Mouse (Mus musculus) frontal cortex, postnatal 36 days (tissue): Measurements from ENCODE around the gene Dgcr6.

Source experiments
- DNase-seq, 2 experiments: peaks; one replicate each; pipeline ENCODE4 v3.0.0; 2022; ENCODE audit warnings: low spot score in 2 of 2

Gene Dgcr6

DNA sequence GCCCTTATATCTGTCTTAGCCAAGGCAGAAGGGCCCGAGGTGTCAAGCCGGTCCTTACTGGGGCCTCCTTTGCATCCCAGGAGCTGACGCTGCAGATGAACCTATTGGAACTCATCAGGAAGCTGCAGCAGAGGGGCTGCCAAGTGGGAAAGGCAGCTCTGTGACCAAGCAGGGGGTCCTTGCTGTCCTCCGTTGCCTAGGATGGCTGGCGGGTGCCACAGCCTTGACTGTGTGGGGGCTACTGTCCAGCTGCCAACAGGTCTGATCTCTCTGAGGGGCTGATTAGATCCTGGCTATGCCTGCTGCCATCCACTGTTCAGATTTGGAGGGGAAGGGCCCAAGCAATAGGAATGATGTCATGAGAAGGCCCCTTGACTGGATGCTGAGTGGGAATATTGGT, 18.1 kb downstream of the Dgcr6 start:
- DNase-seq = no peak

DNA sequence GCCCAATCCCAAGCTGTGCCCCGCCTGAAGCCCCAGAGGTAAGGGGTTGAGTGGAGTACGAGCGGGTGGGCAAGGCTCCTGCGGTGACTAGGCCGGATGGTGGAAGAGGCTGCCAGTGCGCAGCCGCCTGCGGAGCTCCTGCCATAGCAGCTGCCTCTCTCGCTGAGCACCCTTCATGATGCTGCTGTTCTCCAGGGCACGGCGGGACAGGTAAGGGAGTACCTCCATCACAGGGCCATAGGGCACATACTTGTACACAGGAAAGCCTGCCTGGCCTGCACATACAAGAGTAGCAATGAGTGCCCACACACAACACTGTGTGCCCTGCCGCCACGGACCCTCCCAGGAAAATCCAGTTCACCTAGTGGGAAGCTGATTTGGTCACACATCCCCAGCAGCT, 19.4 kb downstream of the Dgcr6 start:
- DNase-seq = no peak

- DNase-seq = no peak
These were observed 20.8 kb downstream of the Dgcr6 start for GRCm38 (mm10) chr16:18073259-18073962.

GRCm38 (mm10) chr16:18074611-18075010, 22.0 kb downstream of the Dgcr6 start:
- DNase-seq = no peak

DNA sequence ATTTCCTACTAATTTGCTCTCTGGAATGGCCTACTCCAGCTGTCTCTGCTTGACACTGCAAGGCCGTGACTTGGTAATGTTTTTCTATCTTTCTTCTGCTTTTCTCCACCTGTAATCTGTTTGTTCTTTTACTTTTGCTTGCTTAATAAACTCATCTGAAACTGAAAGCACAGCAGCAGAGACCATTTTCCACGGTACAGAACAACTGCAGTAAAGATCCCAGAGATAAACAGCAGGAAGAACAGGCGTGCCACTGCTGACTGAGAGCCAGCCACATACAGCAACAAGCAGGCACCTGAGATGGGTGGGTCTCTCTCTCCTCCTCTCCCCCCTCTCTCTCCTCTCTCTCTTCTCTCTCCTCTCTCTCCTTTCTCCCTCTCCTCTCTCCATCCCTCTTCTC, 22.5 kb downstream of the Dgcr6 start:
- DNase-seq = no peak

DNA sequence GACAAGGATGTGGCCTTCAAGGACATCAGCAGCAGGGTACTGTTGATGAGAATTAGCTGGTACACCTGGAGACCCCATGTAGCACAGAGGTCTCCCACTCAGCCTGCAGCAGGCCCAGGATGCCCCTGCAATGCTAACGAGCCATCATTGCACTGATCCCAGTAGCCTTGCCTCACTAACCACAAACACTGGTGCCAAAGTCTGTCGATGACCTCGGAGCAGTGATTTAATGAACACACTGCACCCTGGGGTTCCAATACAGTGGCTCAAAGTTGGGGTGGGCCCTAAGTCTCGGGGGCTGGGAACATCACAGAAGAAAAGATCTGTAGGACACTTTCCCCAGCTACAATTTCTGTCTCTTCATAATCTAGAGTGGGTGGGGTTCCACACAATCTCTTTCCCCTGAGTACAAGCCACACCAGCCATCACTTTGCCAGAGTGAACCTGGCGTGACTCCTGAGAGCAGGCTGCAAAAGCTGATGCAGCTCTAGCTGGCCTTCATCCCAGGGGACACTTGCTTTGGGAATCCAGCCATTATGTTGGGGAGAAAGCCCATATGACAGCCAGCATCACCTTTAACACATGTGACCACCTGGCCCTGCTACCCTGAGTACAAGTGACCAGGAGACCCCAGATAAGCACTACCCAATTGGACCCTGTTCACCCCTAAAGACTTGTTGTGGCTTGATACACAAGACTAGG, 25.8 kb downstream of the Dgcr6 start:
- no peak for DNase-seq

DNA sequence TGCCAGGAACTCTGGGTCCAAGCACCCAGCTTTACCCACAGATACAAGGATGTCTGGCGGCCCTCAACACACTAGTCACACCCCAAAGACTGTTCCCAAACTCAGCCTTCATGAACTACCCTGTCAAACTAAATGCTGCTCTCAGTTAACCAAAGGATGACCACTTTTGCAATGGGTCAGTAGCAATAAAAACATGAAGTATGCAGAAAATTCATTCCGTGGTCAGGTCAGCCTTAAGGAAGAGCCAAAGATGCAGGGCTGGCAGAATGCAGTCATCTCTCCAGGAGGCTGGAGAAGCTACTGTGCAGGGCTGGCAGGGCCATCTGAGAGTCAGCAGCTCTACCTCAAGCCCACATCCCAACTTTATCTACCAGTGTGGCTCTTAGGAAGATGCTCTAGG, 26.6 kb downstream of the Dgcr6 start:
- no peak for DNase-seq

GRCm38 (mm10) chr16:18080171-18080570, 27.5 kb downstream of the Dgcr6 start:
- DNase-seq = no peak

DNA sequence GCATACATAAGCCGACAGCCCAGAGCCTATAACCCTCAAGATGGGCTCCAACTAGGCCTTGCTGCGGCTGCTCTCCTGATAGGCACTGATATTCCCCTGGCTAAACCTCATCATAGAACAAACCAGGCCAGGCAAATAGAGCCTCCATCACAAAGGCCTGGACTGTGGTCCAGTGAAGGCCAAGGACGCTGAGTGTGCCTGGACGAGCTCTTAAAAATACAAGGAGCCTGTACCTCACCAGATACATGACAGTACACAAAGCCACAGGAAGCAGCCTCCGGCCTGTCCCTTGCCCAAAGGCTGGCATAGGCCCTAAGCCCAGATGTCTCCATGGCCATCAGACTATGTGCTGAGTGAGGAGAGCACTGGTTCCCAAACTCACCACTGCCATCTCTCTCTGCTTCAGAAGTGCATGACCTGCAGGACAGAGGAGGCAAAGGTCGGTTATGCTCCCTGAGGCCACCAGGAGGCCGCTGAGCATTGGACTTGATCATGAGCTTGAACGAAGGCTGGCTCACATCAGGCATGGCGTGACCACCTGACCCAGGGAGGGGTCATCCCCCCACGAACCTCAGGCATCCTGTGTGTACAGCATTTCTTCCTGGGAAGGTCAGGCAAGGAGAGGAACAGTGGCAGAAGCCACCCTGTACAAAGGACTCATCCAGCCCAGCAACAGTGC, 28.6 kb downstream of the Dgcr6 start:
- DNase-seq = no peak

DNA sequence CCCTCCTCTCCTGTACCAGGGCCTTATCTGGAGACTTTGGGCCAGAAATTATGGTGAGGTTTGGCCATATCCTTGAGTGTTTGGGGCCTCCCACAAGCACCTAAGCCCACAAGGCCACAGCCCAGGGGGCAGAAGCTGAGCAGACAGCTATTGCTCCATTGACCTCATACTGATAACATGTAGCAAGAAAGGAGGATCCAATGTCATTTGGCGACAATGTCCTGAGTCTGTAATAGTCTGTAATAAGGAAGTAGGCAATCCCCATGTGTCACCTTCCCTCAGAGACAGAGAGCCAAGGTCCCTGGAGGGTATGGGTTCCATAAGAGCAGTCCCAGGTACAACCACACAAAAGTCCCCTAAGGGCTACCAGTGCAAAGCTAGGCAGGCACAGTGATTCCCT, 29.6 kb downstream of the Dgcr6 start:
- DNase-seq = no peak

GRCm38 (mm10) chr16:18083231-18083951, 30.7 kb downstream of the Dgcr6 start:
- DNase-seq = peak; percentile 44 to 62

GRCm38 (mm10) chr16:18084262-18084661, 31.6 kb downstream of the Dgcr6 start:
- DNase-seq = no peak

- DNase-seq = peak in 1 of 2 experiments; percentile 40
These were observed 34.4 kb downstream of the Dgcr6 start for GRCm38 (mm10) chr16:18087101-18087500.

GRCm38 (mm10) chr16:18096348-18096747, 43.7 kb downstream of the Dgcr6 start:
- DNase-seq = no peak

DNA sequence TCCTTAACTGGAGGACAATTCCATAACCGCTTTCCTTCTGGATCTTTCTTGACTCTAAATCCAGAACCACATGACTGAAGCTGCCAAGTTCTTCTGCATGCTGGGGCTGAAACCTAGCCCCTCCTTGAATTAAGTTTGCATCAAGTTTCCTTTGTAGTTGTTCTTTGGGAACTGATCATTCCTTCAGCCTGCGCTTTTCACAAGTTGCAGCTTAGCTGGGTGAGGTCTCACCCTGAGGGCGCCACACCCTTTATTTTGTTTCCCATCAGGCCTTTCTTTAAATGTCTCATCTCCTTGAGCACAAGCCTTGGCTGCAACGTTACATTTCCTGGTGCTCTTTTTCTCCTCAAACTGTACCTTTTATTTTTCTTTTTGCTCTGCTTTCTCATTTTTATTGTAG, 50.2 kb downstream of the Dgcr6 start:
- DNase-seq = no peak

- no peak for DNase-seq
These were observed 50.7 kb downstream of the Dgcr6 start for GRCm38 (mm10) chr16:18103366-18103765.

- DNase-seq = no peak
These were observed 51.1 kb downstream of the Dgcr6 start for GRCm38 (mm10) chr16:18103808-18104207.

- DNase-seq = peak; percentile 68 to 84
These were observed 55.7 kb downstream of the Dgcr6 start for GRCm38 (mm10) chr16:18108221-18108966.

GRCm38 (mm10) chr16:18111042-18111441, 58.4 kb downstream of the Dgcr6 start:
- no peak for DNase-seq

DNA sequence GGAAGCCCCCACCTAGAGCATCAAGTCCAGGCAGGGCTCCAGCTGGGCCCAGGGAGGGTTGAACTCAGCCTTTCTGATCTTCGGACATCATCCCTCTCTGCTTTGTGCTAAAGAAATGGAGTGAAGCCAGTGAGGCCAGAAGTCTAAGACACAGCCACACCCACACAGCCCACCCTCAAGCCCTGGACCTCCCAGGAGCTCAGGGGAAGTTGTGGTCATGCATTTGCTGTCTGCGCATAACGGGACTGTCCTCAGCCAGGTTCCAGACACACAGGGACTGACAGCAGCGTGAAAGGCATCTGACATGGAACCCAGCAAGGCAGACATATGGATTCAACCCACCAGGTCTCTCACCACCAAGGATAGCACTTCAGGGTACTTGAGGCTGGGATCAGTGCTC, 63.8 kb downstream of the Dgcr6 start:
- no peak for DNase-seq

DNA sequence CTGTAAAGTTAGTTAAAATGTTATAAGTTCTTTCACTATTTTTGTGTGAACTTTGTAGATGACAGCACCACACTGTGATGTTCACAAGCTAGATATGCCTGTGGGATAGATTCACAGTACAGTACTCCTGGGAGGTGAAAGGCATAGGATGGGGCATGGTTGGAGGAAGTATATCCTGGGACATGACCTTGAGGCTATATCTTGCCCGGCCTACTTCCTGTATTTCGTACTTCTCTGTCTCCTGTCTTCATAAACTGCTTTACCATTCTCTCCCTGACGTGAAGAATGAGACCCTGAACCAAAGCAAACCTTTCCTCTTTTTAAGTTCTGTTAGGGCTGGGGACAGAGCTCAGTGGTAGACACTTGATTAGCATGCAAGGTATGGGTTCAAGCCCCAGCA, 65.6 kb downstream of the Dgcr6 start:
- DNase-seq = no peak
